Mouse (Mus musculus) G1E (cell line): Measurements from ENCODE around the gene Tmem156.

Experiments used
- CTCF ChIP-seq: IDR thresholded peaks from 2 replicates; pipeline ENCODE4 v1.5.1; 2012; ENCODE audit warnings: low read depth, low read length, inconsistent platforms, mixed read lengths
- GATA1 ChIP-seq: IDR thresholded peaks from 2 replicates; pipeline ENCODE4 v1.6.1; 2012; ENCODE audit warnings: borderline replicate concordance, low read length, inconsistent platforms, mixed read lengths
- GATA2 ChIP-seq: IDR thresholded peaks from 2 replicates; pipeline ENCODE4 v1.6.1; 2012; ENCODE audit warnings: low read depth, low read length, inconsistent platforms, borderline replicate concordance
- POLR2AphosphoS5 ChIP-seq: IDR thresholded peaks from 2 replicates; pipeline ENCODE4 v1.6.1; 2012; ENCODE audit warnings: low read depth, low read length, inconsistent platforms; ENCODE audit not compliant: insufficient replicate concordance
- TAL1 ChIP-seq: conservative IDR thresholded peaks from 2 replicates; pipeline ENCODE4 v1.6.1; 2012; ENCODE audit warnings: low read depth, low read length, inconsistent platforms, mixed read lengths

- TF ChIP-seq CTCF, result no peak
- no peak for TF ChIP-seq GATA1
- TF ChIP-seq TAL1, result no peak
- no peak for TF ChIP-seq POLR2AphosphoS5
- no peak for TF ChIP-seq GATA2
Measured at GRCm38 (mm10) chr5:65059806-65060205, 32.1 kb downstream of the Tmem156 start.
